Mouse (Mus musculus) lung, adult 2 months (tissue): Measurements from ENCODE around the gene Kcnip3. TPM values are rescaled to one million over a fixed set of nuclear protein-coding genes. Genes with fewer than 3 reads are reported as not detected.

Source experiments
- DNase-seq: peaks from one replicate; pipeline ENCODE4 v3.0.0; 2022
- H3K4me1 ChIP-seq: fragments of 200-500 bp; 2 replicates; pipeline ENCODE4 v1.6.1; 2011; ENCODE audit warnings: low read length; ENCODE audit not compliant: control insufficient read depth, insufficient read depth
- H3K4me3 ChIP-seq: fragments of 200-500 bp; replicated peaks from 2 replicates; pipeline ENCODE3; 2011; ENCODE audit warnings: low read depth, mild to moderate bottlenecking, control low read depth, low read length; ENCODE audit errors: extremely low read depth
- CTCF ChIP-seq: fragments of 200-500 bp; IDR thresholded peaks from 2 replicates; pipeline ENCODE4 v1.5.1; 2011; ENCODE audit warnings: mild to moderate bottlenecking, low read length, control low read depth; ENCODE audit not compliant: insufficient read depth
- POLR2A ChIP-seq: fragments of 200-500 bp; IDR thresholded peaks from 2 replicates; pipeline ENCODE4 v1.6.1; 2011; ENCODE audit warnings: low read depth, mild to moderate bottlenecking, control low read depth, low read length, borderline replicate concordance; ENCODE audit errors: extremely low read depth
- WGBS: fragments of 180-500 bp; shearing (Covaris S2); methylation state at CpG from one replicate; pipeline ENCODE4 v1.1.7; 2018; 5-methylcytosine and 5-hydroxymethylcytosine counted together
- polyA plus RNA-seq: library from polyadenylated mRNA; depleted of rRNA; stranded (reverse); fragments of >200 nt; gene quantifications from 2 replicates; pipeline ENCODE4 v1.2.3, GENCODE M21; 2012

Gene Kcnip3
- polyA plus RNA-seq, 1 experiment = 1.5 TPM

GRCm38 (mm10) chr2:127537548-127537947 lies 15.7 kb upstream of the Kcnip3 start:
- 45% methylated on average over 3 of the region's 3 CpGs for WGBS
- TF ChIP-seq POLR2A (no peak), CTCF (no peak)

DNA sequence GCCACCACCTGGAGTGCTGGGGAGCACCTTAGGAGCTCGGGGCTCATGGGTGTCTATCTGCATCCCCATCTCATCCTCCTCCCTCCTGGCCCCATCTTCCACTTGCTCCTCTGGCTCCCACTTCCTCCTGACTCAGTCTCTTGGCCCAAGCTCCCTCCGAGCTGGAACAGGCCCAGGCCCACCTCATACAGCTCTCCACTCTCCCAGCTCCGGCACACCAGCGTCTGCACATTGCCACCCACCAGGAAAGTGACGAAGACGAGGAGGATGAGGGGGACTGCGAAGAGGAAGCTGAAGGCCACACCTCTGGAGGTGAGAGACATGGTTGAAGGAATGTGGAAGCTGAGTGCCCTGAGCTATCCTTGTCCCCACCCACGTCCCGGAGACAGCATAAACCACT lies 13.5 kb upstream of the Kcnip3 start:
- Histone ChIP-seq H3K4me3 (no peak overlapping the region), H3K4me1 (no peaks in the 10 kb centered on the region)
- DNase-seq = no peak
- TF ChIP-seq POLR2A (no peak), CTCF (no peak)
- WGBS = 63% methylated on average over 9 of the region's 9 CpGs

More at GRCm38 (mm10) chr2:127537548-127537947, 15.7 kb upstream of the Kcnip3 start:
- Histone ChIP-seq H3K4me1 (no peaks in the 10 kb centered on the region), H3K4me3 (no peak overlapping the region)
- no peak for DNase-seq

GRCm38 (mm10) chr2:127532379-127532778 lies 10.5 kb upstream of the Kcnip3 start:
- DNase-seq = no peak
- Histone ChIP-seq H3K4me3 (no peak overlapping the region), H3K4me1 (no peaks in the 10 kb centered on the region)
- WGBS = 12% methylated on average over 9 of the region's 9 CpGs
- TF ChIP-seq CTCF = no peak
- TF ChIP-seq POLR2A = no peak

DNA sequence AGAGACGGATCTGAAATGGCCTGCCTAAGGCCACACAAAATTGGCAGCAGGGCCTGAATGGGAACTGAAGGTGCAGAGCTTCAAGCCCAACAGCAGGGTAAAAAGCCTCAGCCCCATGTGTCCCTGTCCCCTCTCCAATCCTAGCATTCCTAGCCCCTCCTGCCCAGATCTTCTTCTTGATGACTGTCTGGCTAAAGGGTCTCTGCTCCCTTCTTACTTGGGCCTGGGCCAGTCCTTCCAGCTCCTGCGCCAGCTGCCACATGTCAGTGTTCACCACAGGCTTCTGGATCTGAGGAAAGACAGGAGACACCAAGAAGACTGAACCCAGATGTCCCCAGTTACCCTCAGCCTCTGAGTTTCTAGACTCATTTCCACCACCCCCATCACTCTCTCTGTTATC lies 9.7 kb upstream of the Kcnip3 start:
- no peak for DNase-seq
- Histone ChIP-seq H3K4me3 (no peak overlapping the region), H3K4me1 (no peaks in the 10 kb centered on the region)
- TF ChIP-seq POLR2A = no peak
- no peak for TF ChIP-seq CTCF
- WGBS = 81% methylated on average over 2 of the region's 2 CpGs

- TF ChIP-seq POLR2A (no peak), CTCF (no peak)
- Histone ChIP-seq H3K4me3 (no peak overlapping the region), H3K4me1 (no peaks in the 10 kb centered on the region)
- WGBS = 69% methylated on average over 3 of the region's 3 CpGs
- no peak for DNase-seq
These were observed 8.5 kb upstream of the Kcnip3 start for GRCm38 (mm10) chr2:127530418-127530817.

GRCm38 (mm10) chr2:127525004-127525775 lies 3.3 kb upstream of the Kcnip3 start:
- TF ChIP-seq CTCF (no peak), POLR2A (no peak)
- no peak overlapping the region for H3K4me3 ChIP-seq
- no peaks in the 10 kb centered on the region for H3K4me1 ChIP-seq
- DNase-seq = no peak
- WGBS = 70% methylated on average over 3 of the region's 3 CpGs

DNA sequence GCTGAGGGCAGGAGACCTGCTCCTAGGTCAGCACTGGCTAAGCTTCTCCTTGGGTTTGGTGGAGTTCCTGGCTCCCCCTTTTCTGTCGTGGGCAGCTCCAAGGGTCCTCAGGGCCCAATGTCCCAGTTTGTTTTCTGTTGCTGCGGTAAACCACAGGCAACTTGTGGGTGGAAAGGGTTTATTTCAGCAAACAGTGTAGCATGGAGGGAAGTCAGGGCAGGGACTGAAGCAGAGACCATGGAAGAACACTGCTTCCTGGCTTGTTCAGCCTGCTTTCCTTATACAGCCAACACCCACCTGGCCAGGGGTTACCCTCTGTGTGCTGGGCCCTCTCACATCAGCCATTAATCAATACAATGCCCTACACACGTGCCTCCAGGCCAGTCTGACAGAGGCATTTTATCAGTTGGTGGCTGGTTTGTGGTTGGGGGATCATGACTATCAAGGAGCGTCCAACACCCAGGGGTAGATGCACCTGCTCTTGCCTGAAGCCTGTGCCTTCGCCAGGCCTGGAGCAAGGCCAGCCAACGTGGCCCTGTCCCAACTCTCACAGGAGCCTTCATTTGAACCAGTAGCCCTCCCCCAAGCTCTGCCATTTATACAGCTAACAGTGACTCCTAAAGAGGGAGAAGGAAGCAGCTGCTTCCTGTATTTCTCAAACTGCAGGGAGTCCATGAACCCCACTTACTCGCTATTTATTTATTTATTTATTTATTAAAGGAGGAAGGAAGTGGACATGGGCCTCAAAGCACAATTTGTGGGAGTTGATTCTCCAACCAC lies 2.2 kb upstream of the Kcnip3 start:
- no peak for DNase-seq
- TF ChIP-seq POLR2A (no peak), CTCF (no peak)
- no peaks in the 10 kb centered on the region for H3K4me1 ChIP-seq
- WGBS = 35% methylated on average over 7 of the region's 7 CpGs
- no peak overlapping the region for H3K4me3 ChIP-seq

- Histone ChIP-seq H3K4me1 (no peaks in the 10 kb centered on the region), H3K4me3 (peak overlapping the region; percentile 29)
- WGBS = 12% methylated on average over 18 of the region's 18 CpGs
- TF ChIP-seq POLR2A (no peak), CTCF (no peak)
- no peak for DNase-seq
These were observed 505 bp downstream of the Kcnip3 start for GRCm38 (mm10) chr2:127521172-127522005.

GRCm38 (mm10) chr2:127520123-127520522 lies 1.8 kb downstream of the Kcnip3 start:
- Histone ChIP-seq H3K4me3 (no peak overlapping the region), H3K4me1 (no peaks in the 10 kb centered on the region)
- no peak for DNase-seq
- TF ChIP-seq CTCF (no peak), POLR2A (no peak)
